Mouse (Mus musculus) left cerebral cortex, postnatal 14 days (tissue): ENCODE data around the gene Rasl10a. TPM values are rescaled to one million over a fixed set of nuclear protein-coding genes. Genes with fewer than 3 reads are reported as not detected.
"Not testable (repeated sequence)": the region's sequence is repeated elsewhere in the genome, so short reads cannot be mapped to it uniquely, and the experiment has no call there.

Source experiments
- DNase-seq, 2 experiments: peaks; one replicate each; pipeline ENCODE4 v3.0.0; 2021 to 2022; ENCODE audit warnings: low spot score in 2 of 2, mixed read lengths in 1 of 2
- intact Hi-C: fragments of 180-260 bp; cut with DNase I; formaldehyde crosslinking; loops from one replicate; pipeline ENCODE4 v1.15.1; 2025
- total RNA-seq, 2 experiments: library from RNA; stranded (reverse); gene quantifications; 2 replicates each; pipeline ENCODE4 v1.2.3; 2021

Gene Rasl10a
- total RNA-seq, 2 experiments from 2014 or later, result 61.7 to 63.2 TPM

GRCm38 (mm10) chr11:5065056-5065821, 7.3 kb downstream of the Rasl10a start, which contains the start of gene Gas2l1:
Gene Gas2l1 (minus strand): TSS chr11:5065327.
- intact Hi-C loops, result loop anchor here (2.0 kb wide), 1 partner anchor 48 kb away; no protein-coding TSS in a partner anchor
- DNase-seq, result peak; percentile 88 to 89

GRCm38 (mm10) chr11:5067063-5067462, 9.1 kb downstream of the Rasl10a start:
- no peak for DNase-seq
- intact Hi-C loops, result no loop called here

DNA sequence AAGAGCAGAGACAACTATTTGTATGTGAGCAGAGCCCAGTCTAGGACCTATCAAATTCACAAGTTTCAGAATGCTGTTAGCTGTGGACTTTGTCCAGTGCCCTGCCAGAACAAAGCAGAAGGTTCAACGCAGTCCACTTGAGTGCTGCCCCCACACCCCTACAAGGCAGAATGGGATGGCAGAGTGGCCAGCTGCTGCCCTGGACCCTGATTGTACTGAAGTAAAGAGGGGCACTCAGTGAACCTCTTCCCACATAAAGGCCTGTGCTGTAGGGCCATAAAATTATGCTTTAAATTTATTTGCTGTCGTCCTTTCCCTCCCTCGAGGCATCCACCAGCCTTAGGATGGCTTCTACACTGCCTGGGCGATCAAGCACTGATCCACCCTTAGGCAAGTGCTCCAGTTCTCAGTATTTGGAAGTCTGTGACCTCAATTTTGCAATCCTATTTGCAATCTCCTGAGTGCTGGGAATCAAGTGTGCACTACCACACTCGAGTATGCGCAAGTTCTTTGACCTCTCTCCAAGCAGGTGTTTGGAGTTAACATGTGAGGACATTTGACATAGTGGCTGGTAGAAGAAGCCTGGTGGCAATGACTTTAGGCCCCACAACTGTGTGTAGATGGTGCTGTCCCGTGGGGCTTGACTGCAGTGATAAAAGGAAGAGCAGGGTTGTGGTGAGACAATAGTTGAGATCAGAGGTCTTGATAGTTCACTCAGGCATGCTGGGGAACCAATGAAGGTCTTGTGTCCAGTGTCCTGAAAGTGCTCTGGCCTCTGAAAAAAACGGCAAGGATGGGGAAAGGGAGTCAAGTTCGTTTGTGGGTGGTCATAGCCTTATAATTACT, 10.4 kb downstream of the Rasl10a start:
- no peak for DNase-seq
- intact Hi-C loops, result no loop called here

- peak in 1 of 2 experiments; percentile 59 for DNase-seq
These were observed 17.0 kb downstream of the Rasl10a start for GRCm38 (mm10) chr11:5074882-5075281.

GRCm38 (mm10) chr11:5075760-5076159, 17.8 kb downstream of the Rasl10a start:
- no peak for DNase-seq
- intact Hi-C loops, result no loop called here

More at GRCm38 (mm10) chr11:5074882-5075281, 17.0 kb downstream of the Rasl10a start:
- intact Hi-C loops, result no loop called here

DNA sequence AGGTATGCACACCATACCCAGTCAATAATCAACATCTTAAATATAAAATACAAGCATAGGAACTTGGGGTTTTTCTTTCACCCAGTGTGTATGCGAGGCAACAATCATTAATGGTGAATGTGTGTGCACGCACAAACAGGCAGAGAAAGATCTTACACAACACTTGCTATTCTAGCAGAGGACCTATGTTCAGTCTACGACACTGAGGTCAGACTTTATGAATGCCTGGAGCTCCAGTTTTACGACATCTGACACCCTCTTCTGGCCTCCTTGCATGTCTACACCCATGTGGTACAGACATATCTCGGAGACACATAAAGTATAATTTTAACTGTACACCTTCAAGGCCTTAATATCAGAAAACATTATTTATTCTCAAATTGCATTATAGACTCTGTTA, 18.9 kb downstream of the Rasl10a start:
- DNase-seq, intact Hi-C loops: not testable (repeated sequence)

DNA sequence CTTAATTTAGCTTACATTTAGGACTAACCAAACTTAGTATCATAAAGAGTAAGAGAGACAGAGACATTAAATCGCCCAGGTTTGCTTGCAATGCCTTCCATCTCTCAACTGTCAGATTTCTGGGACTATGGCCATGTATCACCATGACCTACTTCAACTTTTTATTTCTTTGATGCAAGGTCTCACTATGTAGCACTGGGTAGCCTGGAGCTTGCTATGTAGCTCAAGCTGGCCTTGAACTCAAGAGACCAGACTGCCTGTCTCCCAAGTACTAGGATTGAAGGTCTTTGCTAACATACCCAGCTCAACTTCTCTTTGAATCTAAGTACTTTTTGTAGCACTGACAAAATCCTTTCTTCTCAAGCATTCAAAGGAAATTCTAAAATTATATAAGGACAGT, 31.2 kb downstream of the Rasl10a start:
- intact Hi-C loops, result loop anchor here (10.0 kb wide), 1 partner anchor 184 kb away; no protein-coding TSS in a partner anchor
- no peak for DNase-seq

DNA sequence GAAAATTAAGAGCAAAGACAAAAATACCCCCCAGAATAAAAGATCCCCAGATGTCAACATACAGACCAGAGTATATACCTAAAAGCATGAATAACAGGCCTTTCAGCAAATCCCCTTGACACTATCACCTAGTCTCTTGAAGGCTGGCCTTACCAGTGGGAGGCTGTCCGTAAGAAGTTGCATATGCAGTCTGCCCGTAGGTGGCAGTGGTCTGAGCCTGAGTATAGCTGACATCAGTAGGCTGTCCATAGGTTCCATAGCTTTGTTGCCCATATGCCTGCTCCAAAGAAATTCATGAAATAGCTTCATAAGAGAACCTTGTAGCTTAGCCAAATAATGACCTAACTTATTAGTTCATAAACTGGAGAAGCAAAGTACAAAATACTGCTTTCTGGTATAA, 33.8 kb downstream of the Rasl10a start:
- no peak for DNase-seq
- intact Hi-C loops, result no loop called here

GRCm38 (mm10) chr11:5095877-5096276, 37.9 kb downstream of the Rasl10a start:
- intact Hi-C loops, result no loop called here

GRCm38 (mm10) chr11:5096480-5097020, 38.6 kb downstream of the Rasl10a start:
- intact Hi-C loops, result no loop called here
- DNase-seq, result peak in 1 of 2 experiments; percentile 5

More at GRCm38 (mm10) chr11:5095877-5096276, 37.9 kb downstream of the Rasl10a start:
- peak in 1 of 2 experiments; percentile 2 for DNase-seq

- intact Hi-C loops, result no loop called here
- DNase-seq, result peak; percentile 55 to 65
These were observed 40.3 kb downstream of the Rasl10a start for GRCm38 (mm10) chr11:5098035-5098735.

- DNase-seq, result peak; percentile 95 to 97
- intact Hi-C loops, result no loop called here
These were observed 41.0 kb downstream of the Rasl10a start, which contains the start of the genes Rhbdd3 and Ewsr1 for GRCm38 (mm10) chr11:5098736-5099542. Gene Rhbdd3 (plus strand): TSS chr11:5098926. Gene Ewsr1 (minus strand): TSS chr11:5099266.

- DNase-seq, result peak; percentile 77 to 78
- intact Hi-C loops, result no loop called here
These were observed 41.8 kb downstream of the Rasl10a start for GRCm38 (mm10) chr11:5099576-5100183.

DNA sequence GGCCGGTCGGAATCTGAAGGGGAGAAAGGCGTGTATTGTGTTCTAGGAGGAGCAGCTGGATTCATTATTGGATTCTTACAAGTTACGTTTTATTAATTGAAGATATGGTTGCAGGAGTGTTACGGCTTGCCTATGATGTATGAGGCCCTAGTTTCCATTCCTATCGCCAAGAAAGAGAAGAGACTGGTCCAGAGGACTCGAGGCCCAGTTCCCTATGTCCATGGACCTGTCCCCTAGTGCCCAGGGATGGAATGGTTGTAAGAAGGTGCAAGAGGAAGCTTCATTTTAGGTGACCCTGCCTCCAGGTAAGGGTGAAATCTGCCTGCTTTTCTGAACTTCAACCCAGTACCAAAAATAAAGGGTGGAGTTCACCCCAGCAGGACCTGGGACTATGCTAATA, 42.4 kb downstream of the Rasl10a start:
- no peak for DNase-seq
- intact Hi-C loops, result no loop called here

DNA sequence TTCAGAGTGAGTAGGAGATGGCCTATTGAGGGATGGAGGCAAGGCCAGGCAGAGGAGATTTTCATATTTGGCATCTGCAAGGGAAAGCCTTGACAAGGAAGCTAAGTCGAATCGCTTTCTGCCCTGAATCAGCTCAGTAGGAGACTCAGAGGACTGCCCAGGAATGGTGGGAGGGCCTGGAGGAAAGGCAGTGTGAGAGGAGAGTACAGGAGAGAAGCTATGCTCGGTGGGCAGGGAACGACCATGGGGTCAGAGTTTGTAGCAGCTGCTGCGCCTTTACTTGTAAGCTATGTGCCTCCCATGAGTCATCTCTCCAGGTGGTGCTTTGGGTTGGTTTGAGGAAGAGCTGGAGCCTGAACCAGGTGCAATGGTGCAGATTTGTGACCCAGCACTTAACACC, 42.9 kb downstream of the Rasl10a start:
- intact Hi-C loops, result no loop called here
- DNase-seq, result no peak

GRCm38 (mm10) chr11:5101641-5102040, 43.7 kb downstream of the Rasl10a start:
- no peak for DNase-seq
- intact Hi-C loops, result no loop called here

- intact Hi-C loops, result no loop called here
- DNase-seq, result no peak
These were observed 44.5 kb downstream of the Rasl10a start for GRCm38 (mm10) chr11:5102384-5102783.

DNA sequence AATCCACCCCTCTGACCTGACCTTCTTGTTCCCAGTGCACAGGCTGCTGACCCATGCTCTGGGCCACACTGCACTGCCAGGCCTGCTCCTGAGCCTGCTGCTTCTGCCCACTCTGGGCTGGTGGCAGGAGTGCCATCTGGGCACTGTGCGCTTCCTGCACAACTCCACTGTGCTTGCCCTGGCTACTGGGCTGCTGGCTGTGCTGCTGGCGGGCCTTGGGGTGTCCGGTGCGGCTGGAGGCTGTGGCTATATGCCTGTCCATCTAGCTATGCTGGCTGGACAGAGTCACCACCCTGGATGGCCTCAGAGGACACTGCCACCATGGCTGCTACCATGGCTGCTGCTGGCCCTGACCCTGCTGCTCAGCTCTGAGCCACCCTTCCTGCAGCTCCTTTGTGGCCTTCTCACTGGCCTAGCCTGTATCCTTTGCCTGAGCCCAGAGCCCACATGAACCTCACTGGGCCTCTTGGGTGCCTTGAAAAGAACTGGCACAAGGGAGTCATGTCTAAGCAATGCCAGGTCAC, 46.1 kb downstream of the Rasl10a start:
- intact Hi-C loops, result no loop called here
- no peak for DNase-seq
